Mouse (Mus musculus): ENCODE data around the gene Wt1. TPM values are rescaled to one million over a fixed set of nuclear protein-coding genes. Genes with fewer than 3 reads are reported as not detected.

Gene Wt1
- total and polyA plus RNA-seq, 3 experiments: 4.2 to 6.5 (median 5.7) TPM

DNA sequence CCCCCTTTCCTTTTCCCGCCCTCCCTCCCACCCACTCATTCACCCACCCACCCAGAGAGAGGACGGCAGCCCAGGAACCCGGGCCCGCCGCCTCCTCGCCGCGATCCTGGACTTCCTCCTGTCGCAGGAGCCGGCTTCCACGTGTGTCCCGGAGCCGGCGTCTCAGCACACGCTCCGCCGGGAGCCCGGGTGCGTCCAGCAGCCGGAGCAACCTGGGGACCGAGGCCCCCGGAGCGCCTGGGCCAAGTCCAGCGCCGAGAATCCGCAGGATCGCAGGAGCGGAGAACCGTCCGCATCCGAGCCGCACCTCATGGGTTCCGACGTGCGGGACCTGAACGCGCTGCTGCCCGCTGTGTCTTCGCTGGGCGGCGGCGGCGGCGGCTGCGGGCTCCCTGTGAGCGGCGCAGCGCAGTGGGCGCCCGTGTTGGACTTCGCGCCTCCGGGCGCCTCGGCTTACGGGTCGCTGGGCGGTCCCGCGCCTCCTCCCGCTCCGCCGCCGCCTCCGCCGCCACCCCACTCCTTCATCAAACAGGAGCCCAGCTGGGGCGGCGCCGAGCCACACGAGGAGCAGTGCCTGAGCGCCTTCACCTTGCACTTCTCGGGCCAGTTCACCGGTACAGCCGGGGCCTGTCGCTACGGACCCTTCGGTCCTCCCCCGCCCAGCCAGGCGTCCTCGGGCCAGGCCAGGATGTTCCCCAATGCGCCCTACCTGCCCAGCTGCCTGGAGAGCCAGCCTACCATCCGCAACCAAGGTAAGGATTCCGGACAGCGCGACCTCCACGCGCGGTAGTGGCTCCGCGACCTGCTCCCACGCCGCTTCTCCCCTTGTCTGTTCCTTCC is 582 bp downstream of the Wt1 start:
- H3K36me3 ChIP-seq (ENCODE audit: control insufficient read depth, insufficient read depth, low read length): no peaks in the 10 kb centered on the region
- WGBS: 1% methylated on average over 89 of the region's 92 CpGs
- H3K4me1 ChIP-seq (ENCODE audit: control insufficient read depth, insufficient read depth, low read length): no peaks in the 10 kb centered on the region
- peak; percentile 30 to 61 for DNase-seq
- H3K27me3 ChIP-seq (ENCODE audit: control insufficient read depth, insufficient read depth, low read length): peaks cover 15% of the 10 kb centered on the region
- peak overlapping the region; percentile 58 for H3K4me3 ChIP-seq
- no peaks in the 10 kb centered on the region for H3K79me2 ChIP-seq (replicated peaks; ENCODE audit: control insufficient read depth, insufficient read depth, low read length)
- TF ChIP-seq EP300 (IDR thresholded peaks at IDR 0.05; ENCODE audit: insufficient read depth, low read depth, low read length) (no peak), CTCF (IDR thresholded peaks at IDR 0.05) (no peak), POLR2A (IDR thresholded peaks at IDR 0.05; ENCODE audit: insufficient read depth, low read depth, low read length) (no peak)
- H3K9ac ChIP-seq (ENCODE audit: low read depth, low read length): peak overlapping the region; percentile 76
- peak overlapping the region; percentile 40 for H3K27ac ChIP-seq
- intact Hi-C loops (cut with DNase I): loop anchor here (2.0 to 10.0 kb wide), 4 partner anchors 18 to 558 kb away; no protein-coding TSS in a partner anchor

DNA sequence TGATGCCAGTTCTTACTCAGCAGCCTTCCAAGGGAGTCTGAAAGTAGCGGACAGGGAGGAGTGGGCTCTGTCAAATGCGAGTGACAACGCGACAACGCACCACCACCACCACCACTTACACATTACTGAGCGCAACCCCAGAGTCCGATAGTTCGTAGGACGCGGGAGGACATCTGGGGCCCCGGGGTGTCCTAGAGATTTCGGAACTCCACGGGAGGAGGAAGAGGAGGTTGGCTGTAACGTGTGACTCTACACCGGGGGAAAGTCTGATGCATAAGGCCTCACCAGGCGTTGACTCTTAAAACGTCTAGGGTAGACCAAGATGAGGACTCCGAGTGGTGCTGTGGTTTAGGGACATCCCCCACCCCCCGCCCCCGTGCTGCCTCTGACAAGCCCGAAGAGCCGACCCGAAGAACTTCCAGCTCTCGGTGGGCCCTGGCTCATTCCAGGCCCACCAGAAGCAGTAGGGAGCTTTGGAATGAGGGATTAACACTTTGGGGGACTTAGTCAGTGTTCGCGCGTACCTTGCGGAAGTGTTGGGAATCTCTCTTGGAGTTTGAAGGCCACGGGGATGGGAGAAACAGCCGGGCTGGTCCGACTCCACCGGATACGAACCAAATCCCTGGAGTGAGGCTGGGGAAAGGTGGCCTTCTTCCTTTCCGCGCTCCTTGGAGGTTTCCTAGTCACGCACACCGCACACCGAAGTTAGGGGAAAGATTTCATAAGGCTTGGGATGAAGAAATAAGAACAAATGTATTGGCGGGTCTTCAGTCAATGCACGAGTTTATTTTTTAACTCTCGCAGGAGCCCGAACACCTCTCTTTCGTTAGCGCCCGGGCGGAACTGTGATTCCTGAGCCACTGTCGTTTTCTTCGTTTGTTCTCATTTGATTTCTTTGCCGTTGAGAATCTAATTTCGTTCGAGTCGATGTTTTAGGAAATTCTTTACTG is 1.5 kb downstream of the Wt1 start:
- Histone ChIP-seq H3K27ac (peak overlapping the region; percentile 40), H3K36me3 (ENCODE audit: control insufficient read depth, insufficient read depth, low read length) (no peaks in the 10 kb centered on the region), H3K4me3 (peak overlapping the region; percentile 58), H3K4me1 (ENCODE audit: control insufficient read depth, insufficient read depth, low read length) (no peaks in the 10 kb centered on the region), H3K79me2 (replicated peaks; ENCODE audit: control insufficient read depth, insufficient read depth, low read length) (no peaks in the 10 kb centered on the region), H3K27me3 (ENCODE audit: control insufficient read depth, insufficient read depth, low read length) (peaks cover 14% of the 10 kb centered on the region), H3K9ac (ENCODE audit: low read depth, low read length) (peak overlapping the region; percentile 76)
- TF ChIP-seq CTCF (IDR thresholded peaks at IDR 0.05) (no peak), EP300 (IDR thresholded peaks at IDR 0.05; ENCODE audit: insufficient read depth, low read depth, low read length) (no peak), POLR2A (IDR thresholded peaks at IDR 0.05; ENCODE audit: insufficient read depth, low read depth, low read length) (0 out of 2 replicates have a peak, but pooled peaks have one; percentile 21)
- WGBS: 3% methylated on average over 52 of the region's 52 CpGs
- intact Hi-C loops (cut with DNase I): loop anchor here (2.0 to 10.0 kb wide), 4 partner anchors 19 to 557 kb away; no protein-coding TSS in a partner anchor
- peak; percentile 26 to 54 for DNase-seq

DNA sequence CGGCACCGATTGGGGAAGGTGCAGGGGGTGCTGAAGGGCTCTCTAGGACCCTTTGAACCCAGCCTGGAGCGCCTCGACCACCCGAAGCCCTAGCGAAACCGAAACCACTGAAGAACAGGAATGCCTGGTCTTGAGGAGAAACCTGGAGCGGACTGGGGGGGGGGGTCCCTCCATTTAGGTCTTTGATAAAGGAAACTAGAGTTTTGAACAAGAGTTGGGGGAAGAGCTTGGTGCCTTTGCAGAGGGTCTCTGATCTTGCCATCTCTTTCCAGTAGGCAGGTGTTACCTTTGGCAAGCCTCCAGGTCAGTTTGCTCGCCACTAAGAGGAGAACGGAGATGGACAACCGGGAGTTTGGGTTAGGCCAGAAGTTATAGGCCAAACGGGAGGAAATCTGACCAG is 2.2 kb downstream of the Wt1 start:
- no peak for TF ChIP-seq EP300 (IDR thresholded peaks at IDR 0.05; ENCODE audit: insufficient read depth, low read depth, low read length)
- TF ChIP-seq CTCF (IDR thresholded peaks at IDR 0.05): no peak
- no peak for TF ChIP-seq POLR2A (IDR thresholded peaks at IDR 0.05; ENCODE audit: insufficient read depth, low read depth, low read length)
- no peaks in the 10 kb centered on the region for H3K36me3 ChIP-seq (ENCODE audit: control insufficient read depth, insufficient read depth, low read length)
- intact Hi-C loops (cut with DNase I): loop anchor here (5.0 to 10.0 kb wide), 3 partner anchors 59 to 556 kb away; no protein-coding TSS in a partner anchor
- WGBS: 13% methylated on average over 12 of the region's 12 CpGs
- peaks cover 14% of the 10 kb centered on the region for H3K27me3 ChIP-seq (ENCODE audit: control insufficient read depth, insufficient read depth, low read length)
- H3K79me2 ChIP-seq (replicated peaks; ENCODE audit: control insufficient read depth, insufficient read depth, low read length): no peaks in the 10 kb centered on the region
- peak overlapping the region; percentile 58 for H3K4me3 ChIP-seq
- H3K9ac ChIP-seq (ENCODE audit: low read depth, low read length): peak overlapping the region; percentile 50
- peak overlapping the region; percentile 40 for H3K27ac ChIP-seq
- peaks cover 4% of the 10 kb centered on the region; the same call in 1 of the 2 replicates for H3K4me1 ChIP-seq (ENCODE audit: control insufficient read depth, insufficient read depth, low read length)
- no peak for DNase-seq

DNA sequence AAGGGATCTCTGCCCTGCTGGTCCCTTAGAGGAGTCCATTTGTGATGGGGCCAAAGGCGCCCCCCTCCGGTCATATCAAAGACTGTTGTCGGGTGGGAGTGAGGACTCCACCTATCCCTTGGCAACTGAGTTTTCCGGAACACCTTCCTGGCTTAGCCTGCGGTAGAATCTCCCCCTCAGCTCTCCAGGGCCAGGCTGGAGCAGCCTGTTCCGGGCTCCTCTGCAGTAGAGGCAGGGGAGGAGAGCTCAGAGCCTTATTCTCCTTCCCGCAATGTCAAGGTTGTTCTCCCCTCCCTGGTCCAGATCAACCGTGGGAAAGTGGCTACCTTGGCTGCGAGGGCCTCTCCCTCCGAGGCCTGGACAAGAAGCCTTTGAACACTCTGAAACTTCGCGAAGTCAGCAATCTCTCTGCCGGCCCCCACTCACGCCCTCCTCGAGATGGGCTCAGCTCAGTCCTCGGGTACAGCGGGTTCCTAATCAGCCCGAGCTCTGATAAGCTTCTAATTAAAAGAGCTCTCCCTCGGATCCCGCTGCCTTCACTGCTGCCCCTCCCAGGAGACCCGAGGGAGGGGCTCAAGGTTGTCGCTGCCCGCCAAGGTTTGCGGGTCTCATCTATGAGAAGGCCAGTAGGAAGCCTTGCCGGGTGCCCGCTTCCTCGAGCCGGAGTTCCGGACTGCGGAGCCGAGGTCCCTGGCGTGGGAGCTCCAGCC is 4.2 kb downstream of the Wt1 start:
- TF ChIP-seq POLR2A (IDR thresholded peaks at IDR 0.05; ENCODE audit: insufficient read depth, low read depth, low read length) (peak; percentile 65), CTCF (IDR thresholded peaks at IDR 0.05) (peak; percentile 71), EP300 (IDR thresholded peaks at IDR 0.05; ENCODE audit: insufficient read depth, low read depth, low read length) (peak; percentile 33; the same call in 1 of the 2 replicates)
- peaks cover 14% of the 10 kb centered on the region for H3K27me3 ChIP-seq (ENCODE audit: control insufficient read depth, insufficient read depth, low read length)
- H3K79me2 ChIP-seq (replicated peaks; ENCODE audit: control insufficient read depth, insufficient read depth, low read length): no peaks in the 10 kb centered on the region
- intact Hi-C loops (cut with DNase I): loop anchor here (5.0 kb wide), 2 partner anchors 42 to 113 kb away; partner anchors contain the start of gene Eif3m
- 8% methylated on average over 32 of the region's 32 CpGs for WGBS
- H3K4me3 ChIP-seq: peak overlapping the region; percentile 37
- peak; percentile 60 to 69 for DNase-seq
- peak overlapping the region; percentile 44 for H3K9ac ChIP-seq (ENCODE audit: low read depth, low read length)
- H3K4me1 ChIP-seq (ENCODE audit: control insufficient read depth, insufficient read depth, low read length): peaks cover 4% of the 10 kb centered on the region; the same call in 1 of the 2 replicates
- H3K36me3 ChIP-seq (ENCODE audit: control insufficient read depth, insufficient read depth, low read length): no peaks in the 10 kb centered on the region
- peak overlapping the region; percentile 71 for H3K27ac ChIP-seq
